Mouse (Mus musculus) ES-CJ7 (cell line): ENCODE data around the gene Gm16506.
"Not testable (repeated sequence)": the region's sequence is repeated elsewhere in the genome, so short reads cannot be mapped to it uniquely, and the experiment has no call there.

Source experiments
- DNase-seq: peaks from one replicate; pipeline ENCODE4 v3.0.0; 2011; ENCODE audit warnings: low read depth, low spot score

Gene Gm16506

DNA sequence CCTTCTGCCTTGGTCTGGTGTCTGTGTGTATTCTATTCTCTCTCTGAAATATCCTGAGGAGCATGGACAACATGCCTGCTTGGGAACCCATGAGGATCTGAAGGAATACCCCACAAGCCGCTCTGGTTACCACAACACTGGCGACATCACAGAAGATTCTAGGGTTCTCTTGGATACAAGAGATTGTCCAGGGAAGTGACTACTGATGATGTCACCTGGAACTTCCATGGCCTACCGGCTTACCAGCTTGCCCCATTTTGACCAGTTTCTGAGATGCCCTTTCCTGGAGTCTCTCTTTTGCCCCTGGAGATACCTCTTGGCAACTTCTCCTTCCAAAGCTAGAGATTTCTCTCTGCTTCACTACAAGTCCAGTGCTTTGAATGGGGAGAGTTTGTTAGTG is at the start of gene Gm16506:
Gm16506 (minus strand) TSS at position 101 of the 400 bp plus-strand sequence.
- not testable (repeated sequence) for DNase-seq

DNA sequence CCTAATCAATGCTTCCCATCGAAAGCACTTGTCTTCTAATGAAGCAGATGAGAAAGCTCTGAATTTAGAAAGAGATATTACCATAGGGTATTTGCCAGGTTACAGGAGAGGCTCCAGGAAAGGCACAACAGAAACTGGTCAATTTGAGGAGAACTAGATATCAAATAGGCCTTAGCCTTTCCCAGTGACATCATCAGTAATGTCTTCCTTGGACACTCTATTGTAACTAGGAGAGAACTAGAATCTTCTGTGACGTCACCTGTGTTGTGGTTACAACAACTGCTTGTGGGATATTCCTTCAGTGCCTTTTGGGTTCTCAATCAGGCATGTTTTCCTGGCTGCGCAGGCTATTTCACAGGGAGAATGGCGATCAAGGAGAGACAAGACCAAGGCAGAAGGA is 20.3 kb upstream of the Gm16506 start, which contains the start of gene Gm6526:
Gm6526 (plus strand) TSS at position 301 of the 400 bp plus-strand sequence.
- not testable (repeated sequence) for DNase-seq

DNA sequence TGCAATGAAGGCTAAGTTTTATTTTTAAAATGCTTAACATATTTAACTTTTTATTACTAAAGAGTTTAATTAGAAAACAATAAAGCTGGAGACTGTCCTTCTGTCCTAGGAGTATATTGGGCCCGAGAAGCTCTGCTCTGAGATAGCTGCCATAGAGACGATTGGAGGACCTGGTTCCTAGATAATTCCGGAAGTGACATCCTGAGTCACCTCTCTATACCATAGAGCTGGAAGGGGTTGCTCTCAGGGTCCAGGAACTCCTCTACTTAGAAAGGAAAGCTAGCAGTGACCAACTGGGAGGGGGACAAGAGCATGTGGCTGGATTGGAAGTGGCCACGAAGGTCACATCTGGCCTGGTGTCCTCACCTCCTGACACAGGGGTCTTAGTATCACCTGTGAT is 29.7 kb downstream of the Gm16506 start, which contains the start of gene Gm7324:
Gm7324 (plus strand) TSS at position 208 of the 400 bp plus-strand sequence.
- not testable (repeated sequence) for DNase-seq

DNA sequence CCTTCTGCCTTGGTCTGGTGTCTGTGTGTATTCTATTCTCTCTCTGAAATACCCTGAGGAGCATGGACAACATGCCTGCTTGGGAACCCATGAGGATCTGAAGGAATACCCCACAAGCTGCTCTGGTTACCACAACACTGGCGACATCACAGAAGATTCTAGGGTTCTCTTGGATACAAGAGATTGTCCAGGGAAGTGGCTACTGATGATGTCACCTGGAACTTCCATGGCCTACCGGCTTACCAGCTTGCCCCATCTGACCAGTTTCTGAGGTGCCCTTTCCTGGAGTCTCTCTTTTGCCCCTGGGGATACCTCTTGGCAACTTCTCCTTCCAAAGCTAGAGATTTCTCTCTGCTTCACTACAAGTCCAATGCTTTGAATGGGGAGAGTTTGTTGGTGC is 50.2 kb downstream of the Gm16506 start, which contains the start of gene Gm8165:
Gm8165 (minus strand) TSS at position 101 of the 400 bp plus-strand sequence.
- not testable (repeated sequence) for DNase-seq
